Mouse (Mus musculus) layer of hippocampus, postnatal 14 days (tissue): ENCODE measurements around the gene S100a14. TPM values are rescaled to one million over a fixed set of nuclear protein-coding genes. Genes with fewer than 3 reads are reported as not detected.

Experiments
- DNase-seq, 2 experiments: peaks; one replicate each; pipeline ENCODE4 v3.0.0; 2021 to 2022; ENCODE audit warnings: low spot score in 2 of 2, mixed read lengths in 1 of 2
- total RNA-seq, 2 experiments: library from RNA; stranded (reverse); gene quantifications; 2 replicates each; pipeline ENCODE4 v1.2.3; 2021

S100a14 gene
- total RNA-seq, 2 experiments from 2014 or later: 0.60 to 0.74 TPM

- no peak for DNase-seq
Measured at GRCm38 (mm10) chr3:90515789-90516188, 10.9 kb upstream of the S100a14 start.

DNA sequence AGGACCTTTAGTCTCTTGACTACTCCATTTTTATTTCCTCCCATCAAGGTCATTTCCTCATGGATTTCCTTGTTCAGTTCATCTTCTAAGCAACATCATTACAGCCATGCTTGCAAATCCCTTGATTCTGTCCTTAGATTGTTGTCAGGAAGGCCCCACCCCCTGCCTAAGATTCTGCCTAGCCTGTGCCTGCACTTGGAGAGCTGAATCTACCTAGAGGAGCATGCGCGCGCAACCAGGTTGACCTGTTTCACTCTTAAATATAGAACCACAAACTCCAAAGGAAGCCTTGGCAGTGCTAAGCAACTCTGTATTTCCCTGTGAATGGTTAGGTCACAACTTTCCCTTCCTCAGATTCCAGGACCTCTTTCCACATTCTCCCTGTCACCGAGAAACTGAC, 8.9 kb upstream of the S100a14 start:
- no peak for DNase-seq

- DNase-seq: peak in 1 of 2 experiments; percentile 81
Measured at GRCm38 (mm10) chr3:90525421-90525820, 1.2 kb upstream of the S100a14 start.

DNA sequence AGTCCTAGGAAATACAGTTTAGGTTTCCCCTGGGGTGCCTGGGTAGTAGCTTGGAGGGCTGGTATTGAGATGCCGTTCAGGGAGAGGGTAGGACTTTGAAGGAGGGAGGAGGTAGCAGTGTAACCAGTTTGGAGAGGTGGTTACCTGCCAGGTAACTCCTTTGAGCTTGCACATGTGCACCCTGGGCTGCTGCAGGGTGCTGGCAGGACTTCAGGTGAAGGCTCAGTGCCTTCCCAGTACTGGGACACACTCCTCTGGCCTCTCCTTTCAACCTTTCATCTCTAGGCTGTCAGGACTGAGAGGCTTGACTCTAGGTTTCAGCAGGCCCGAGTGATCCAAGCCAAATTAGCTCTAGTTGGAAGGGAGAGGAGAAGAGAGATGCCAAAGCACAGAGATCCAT, 580 bp upstream of the S100a14 start:
- no peak for DNase-seq

GRCm38 (mm10) chr3:90527291-90527873, 726 bp downstream of the S100a14 start:
- no peak for DNase-seq

GRCm38 (mm10) chr3:90531713-90532112, 5.1 kb downstream of the S100a14 start:
- DNase-seq: no peak

DNA sequence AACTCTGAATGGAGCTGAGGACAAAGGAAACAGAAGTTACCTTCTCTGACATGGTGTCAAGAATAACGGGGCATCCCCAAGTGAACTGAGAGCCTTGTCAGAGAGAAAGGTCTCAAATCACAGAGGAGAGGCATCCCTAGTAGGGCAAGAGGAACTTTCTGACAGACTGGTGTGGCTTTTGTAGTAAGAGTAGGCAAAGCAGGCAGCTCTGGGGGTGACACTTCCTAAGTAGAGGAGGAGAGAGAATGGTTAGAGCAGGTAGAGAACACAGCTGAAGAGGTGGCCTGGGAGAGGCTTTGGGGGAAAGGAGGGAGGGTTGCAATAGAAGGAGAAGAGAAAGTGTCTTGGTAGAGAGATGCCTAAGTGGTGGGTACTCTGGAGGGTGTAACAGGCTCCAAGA, 8.8 kb downstream of the S100a14 start:
- no peak for DNase-seq

DNA sequence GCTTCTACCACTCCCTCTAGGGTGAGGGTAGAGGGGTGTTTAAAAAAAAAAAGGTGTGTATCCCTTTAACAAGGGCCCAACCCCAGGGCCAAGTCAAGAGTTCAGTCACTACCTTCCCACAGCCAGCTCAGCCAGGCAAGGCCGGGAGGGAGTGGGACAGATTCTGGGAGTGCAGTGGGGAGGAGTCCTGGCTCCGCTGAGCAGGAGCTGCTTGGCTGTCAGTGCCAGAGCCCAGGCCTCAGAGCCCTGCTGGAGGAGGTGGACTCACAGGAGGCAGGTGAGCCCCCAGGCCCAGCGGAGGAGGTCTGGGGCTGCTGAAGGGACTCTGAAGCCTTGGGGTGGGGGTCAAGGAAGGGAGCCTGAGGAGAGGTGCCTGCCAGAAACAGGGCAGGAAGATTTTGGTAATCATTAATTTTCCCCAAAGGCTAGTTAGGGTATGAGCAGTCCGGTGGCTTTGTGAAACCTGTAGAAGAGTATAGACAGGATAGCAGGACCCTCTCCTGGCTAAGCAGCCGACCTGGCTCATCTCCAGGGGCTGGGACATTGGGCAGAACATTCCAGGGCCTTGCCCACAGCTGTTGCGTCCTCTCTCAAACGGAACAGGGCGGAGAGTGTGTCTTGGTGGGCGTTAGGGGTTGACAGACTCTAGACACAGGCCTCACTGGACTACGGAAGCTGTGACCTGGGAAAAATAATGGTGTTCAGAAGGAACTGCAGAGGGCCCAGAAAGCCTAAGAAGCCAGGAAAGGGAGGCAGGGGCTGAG, 10.7 kb downstream of the S100a14 start, which contains the start of gene S100a16:
S100a16 (plus strand) TSS at position 114 of the 764 bp plus-strand sequence.
- peak in 1 of 2 experiments; percentile 55 for DNase-seq

- no peak for DNase-seq
Measured at GRCm38 (mm10) chr3:90537905-90538296, 11.2 kb downstream of the S100a14 start.

- DNase-seq: peak in 1 of 2 experiments; percentile 50
Measured at GRCm38 (mm10) chr3:90540904-90541303, 14.2 kb downstream of the S100a14 start.

DNA sequence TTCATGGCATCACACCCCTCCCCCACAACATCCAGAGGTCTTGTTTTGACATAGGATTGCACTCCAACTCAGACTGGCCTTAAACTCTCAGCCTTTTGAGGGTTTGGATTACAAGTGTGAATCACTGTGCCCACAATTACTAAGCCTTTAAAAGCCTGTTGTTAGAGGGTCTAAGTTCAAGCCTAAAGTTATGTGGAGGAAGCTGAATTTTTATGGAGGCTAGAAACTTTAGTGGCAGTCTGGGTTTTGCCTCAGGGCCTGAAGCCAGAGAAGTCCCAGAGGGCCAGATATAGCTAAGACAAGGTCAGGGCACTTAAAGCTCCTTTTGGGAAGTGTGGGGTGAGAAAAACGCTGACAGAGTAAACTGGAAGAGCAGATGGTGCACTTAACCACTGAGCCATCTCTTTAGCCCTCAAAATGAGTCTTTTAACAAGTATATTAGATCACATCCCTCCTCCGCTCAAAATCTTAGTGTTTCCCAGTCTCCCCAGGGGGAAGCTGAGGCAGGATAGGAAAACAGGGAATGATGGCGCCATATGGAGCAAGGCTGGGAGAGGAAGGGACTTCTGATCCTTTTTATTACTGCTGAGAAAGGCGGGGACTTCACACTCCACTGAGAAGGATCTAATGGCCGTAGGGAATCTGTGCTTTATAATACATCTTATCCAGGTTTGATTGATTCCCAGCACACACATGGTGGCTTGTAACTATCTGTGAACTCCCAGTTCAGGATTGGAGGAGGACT, 23.2 kb downstream of the S100a14 start:
- no peak for DNase-seq

GRCm38 (mm10) chr3:90550421-90550790, 23.8 kb downstream of the S100a14 start:
- DNase-seq: no peak

DNA sequence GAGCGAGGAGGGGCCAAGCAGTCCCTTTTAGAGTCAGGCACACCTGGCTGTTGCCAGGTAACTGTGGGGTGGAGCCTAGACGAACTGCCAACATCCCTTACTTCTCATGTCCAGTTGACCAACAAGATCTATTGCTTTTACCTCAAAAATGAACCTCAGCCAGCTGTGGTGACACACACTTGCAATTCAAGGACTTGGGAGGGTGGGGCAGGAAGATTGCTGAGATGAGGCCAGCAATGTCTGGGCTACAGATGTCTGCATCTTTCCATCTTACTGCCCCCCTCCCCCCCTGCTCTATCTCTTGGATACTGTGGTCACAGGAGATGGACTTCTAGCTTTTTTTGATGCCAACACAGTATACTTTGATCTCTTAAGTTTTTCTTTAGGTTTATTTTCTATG, 25.6 kb downstream of the S100a14 start:
- no peak for DNase-seq

- peak in 1 of 2 experiments; percentile 84 for DNase-seq
Measured at GRCm38 (mm10) chr3:90555954-90556353, 29.3 kb downstream of the S100a14 start.

DNA sequence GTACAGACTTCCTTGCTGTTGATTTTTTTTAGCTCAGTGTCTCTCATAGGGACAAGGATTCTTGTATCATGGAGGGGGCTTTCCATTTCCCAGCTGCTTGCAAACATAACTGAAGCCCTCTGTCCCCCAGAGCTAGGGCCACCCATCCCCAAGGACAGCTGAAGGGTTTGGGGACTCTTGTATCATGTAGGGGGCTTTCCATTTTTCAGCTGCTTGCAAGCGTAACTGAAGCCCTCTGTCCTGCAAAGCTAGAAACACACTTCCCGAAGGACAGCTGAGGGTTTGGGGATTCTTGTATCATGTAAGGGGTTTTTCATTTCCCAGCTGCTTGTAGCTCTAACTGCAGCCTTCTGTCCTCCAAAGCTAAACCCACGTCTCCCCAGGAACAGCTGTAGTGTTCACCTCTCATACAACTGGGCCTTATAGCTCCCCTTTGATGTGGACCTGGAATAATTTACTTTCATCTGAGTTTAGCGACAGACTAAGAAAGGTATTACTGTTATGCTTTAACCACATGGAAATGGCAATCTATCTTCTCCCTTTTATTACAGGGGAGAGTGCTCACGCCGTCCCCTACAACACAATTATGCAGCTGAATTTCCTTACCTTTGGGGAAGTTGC, 33.5 kb downstream of the S100a14 start, which contains the start of gene S100a3:
S100a3 (plus strand) TSS at position 571 of the 621 bp plus-strand sequence.
- DNase-seq: no peak

GRCm38 (mm10) chr3:90574691-90575090, 48.0 kb downstream of the S100a14 start:
- peak in 1 of 2 experiments; percentile 12 for DNase-seq

DNA sequence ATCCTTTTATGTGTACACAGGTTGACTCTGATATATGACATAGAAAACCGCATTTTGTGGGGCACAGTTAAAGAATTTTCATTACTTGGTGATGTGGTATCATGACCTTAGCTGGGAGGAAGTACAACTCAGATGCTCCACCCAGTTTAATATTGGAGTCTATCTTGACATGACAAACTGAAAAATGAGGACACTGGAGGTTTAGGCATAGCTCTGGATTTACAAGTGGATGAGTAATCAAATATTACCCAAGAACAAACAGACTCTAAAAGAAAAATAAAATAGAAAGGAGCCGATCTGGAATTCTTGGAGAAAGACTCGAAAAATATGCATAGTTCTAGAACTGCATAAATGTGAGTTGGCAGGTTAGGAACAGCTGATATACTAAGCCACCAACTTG, 48.7 kb downstream of the S100a14 start:
- no peak for DNase-seq

DNA sequence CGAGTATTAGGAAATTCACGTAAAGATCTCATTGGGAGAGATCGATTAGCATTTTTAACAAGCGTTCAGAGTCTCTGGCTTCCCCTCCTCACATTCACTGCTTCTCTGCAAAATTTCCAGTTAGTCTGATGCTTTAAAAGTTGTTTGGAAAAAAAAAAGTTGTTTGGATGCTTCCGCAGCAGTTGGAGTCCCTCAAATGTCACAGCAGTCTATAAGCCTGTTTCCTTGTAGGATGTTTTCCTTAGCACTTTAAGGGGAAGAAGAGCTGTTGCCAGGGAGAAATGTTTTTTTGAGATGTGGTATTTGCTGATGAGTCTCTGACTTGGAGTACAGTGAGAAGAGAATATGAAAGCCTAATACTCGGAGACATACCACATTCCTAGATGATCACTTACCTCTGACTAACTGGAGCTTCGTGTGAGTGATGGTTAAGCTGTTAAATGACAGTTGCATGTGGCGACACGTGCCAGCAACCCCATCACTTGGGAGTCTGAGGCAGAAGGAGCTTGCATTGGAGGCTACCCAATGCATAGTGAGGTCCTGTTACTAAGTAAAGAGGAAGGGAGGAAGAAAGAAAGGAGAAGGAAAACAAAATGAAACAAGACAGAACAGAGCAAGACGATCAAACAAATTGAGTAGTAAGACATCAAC, 49.8 kb downstream of the S100a14 start:
- no peak for DNase-seq
